Mouse (Mus musculus): Measurements from ENCODE around the gene Mmadhc.

The Mmadhc gene

GRCm38 (mm10) chr2:50264059-50264458, 32.5 kb downstream of the Mmadhc start:
- no peak for DNase-seq

- no peak for DNase-seq
These were observed 41.6 kb downstream of the Mmadhc start for GRCm38 (mm10) chr2:50254955-50255354.

GRCm38 (mm10) chr2:50248551-50248950, 48.0 kb downstream of the Mmadhc start:
- DNase-seq, result no peak

GRCm38 (mm10) chr2:50233491-50233890, 63.1 kb downstream of the Mmadhc start:
- DNase-seq, result no peak

Data from thymus, postnatal 25 days (tissue).